Mouse (Mus musculus): ENCODE results near the gene Saysd1.

GRCm38 (mm10) chr14:20032016-20032737 lies 106.2 kb downstream of the Saysd1 start:
- TF ChIP-seq POLR2AphosphoS5 (IDR thresholded peaks at IDR 0.05; ENCODE audit: insufficient replicate concordance, low read depth, low read length) (no peak), CTCF (IDR thresholded peaks at IDR 0.05; ENCODE audit: low read depth, low read length) (no peak), GATA2 (IDR thresholded peaks at IDR 0.05; ENCODE audit: borderline replicate concordance, low read depth, low read length) (no peak), TAL1 (conservative IDR thresholded peaks at IDR 0.05; ENCODE audit: low read depth, low read length) (no peak), GATA1 (IDR thresholded peaks at IDR 0.05; ENCODE audit: borderline replicate concordance, low read length) (no peak)

Measured in G1E (cell line).